Mouse (Mus musculus) intestine, embryonic 14.5 days (tissue): ENCODE data around the gene Phf24. TPM values are rescaled to one million over a fixed set of nuclear protein-coding genes. Genes with fewer than 3 reads are reported as not detected.
A peak's percentile ranks its signal among the peaks of the same experiment; 100 is the strongest.

ENCODE experiments used
- ATAC-seq: fragments of 200-750 bp; cut with Nextera tagmentation; replicated peaks from 2 replicates; pipeline ENCODE4 v1.8.0; 2017; ENCODE audit warnings: low read depth, moderate number of reproducible peaks, moderate TSS enrichment, moderate library complexity; ENCODE audit not compliant: low FRiP score, low TSS enrichment
- DNase-seq: peaks from one replicate; pipeline ENCODE4 v3.0.0-alpha.2; 2018; ENCODE audit warnings: low spot score
- H3K27ac ChIP-seq: fragments of 300-500 bp; sonication (generic); 2 replicates; pipeline ENCODE4 v1.5.1; 2014; ENCODE audit warnings: low read depth, mild to moderate bottlenecking, control low read depth
- H3K27me3 ChIP-seq: fragments of 300-500 bp; sonication (generic); replicated peaks from 2 replicates; pipeline ENCODE4 v1.6.1; 2014; ENCODE audit warnings: low read length, control low read depth; ENCODE audit not compliant: control insufficient read depth, insufficient read depth
- H3K36me3 ChIP-seq: fragments of 300-500 bp; sonication (generic); 2 replicates; pipeline ENCODE4 v1.6.1; 2014; ENCODE audit warnings: low read length, control low read depth; ENCODE audit not compliant: control insufficient read depth, insufficient read depth
- H3K4me1 ChIP-seq: fragments of 300-500 bp; sonication (generic); replicated peaks from 2 replicates; pipeline ENCODE4 v1.6.1; 2014; ENCODE audit warnings: low read length, control low read depth, mixed read lengths; ENCODE audit not compliant: control insufficient read depth, insufficient read depth
- H3K4me2 ChIP-seq: fragments of 300-500 bp; sonication (generic); 2 replicates; pipeline ENCODE4 v1.6.1; 2014; ENCODE audit warnings: low read length
- H3K4me3 ChIP-seq: fragments of 300-500 bp; sonication (generic); 2 replicates; pipeline ENCODE4 v1.5.1; 2014; ENCODE audit warnings: low read depth, low read length, control low read depth, mixed read lengths
- H3K9ac ChIP-seq: fragments of 300-500 bp; sonication (generic); 2 replicates; pipeline ENCODE4 v1.6.1; 2014; ENCODE audit warnings: mild to moderate bottlenecking, low read length
- H3K9me3 ChIP-seq: fragments of 300-500 bp; sonication (generic); 2 replicates; pipeline ENCODE4 v1.6.1; 2016; ENCODE audit warnings: low read length, control low read depth; ENCODE audit not compliant: control insufficient read depth
- WGBS: fragments of 180-500 bp; shearing (Covaris S2); extraction: QIAGEN DNeasy Blood & Tissue Kit; methylation state at CpG from one replicate; pipeline ENCODE4 v1.1.7; 2014; 5-methylcytosine and 5-hydroxymethylcytosine counted together
- polyA plus RNA-seq: library from polyadenylated mRNA; unstranded; fragments of >200 nt; fragmentation: Nextera tagmentation; extraction: Ambion mirVana; gene quantifications from 2 replicates; pipeline ENCODE4 v1.2.1, GENCODE M21; 2014

Gene Phf24
- polyA plus RNA-seq, 1 experiment from 2014 or later, result 1.6 TPM

DNA sequence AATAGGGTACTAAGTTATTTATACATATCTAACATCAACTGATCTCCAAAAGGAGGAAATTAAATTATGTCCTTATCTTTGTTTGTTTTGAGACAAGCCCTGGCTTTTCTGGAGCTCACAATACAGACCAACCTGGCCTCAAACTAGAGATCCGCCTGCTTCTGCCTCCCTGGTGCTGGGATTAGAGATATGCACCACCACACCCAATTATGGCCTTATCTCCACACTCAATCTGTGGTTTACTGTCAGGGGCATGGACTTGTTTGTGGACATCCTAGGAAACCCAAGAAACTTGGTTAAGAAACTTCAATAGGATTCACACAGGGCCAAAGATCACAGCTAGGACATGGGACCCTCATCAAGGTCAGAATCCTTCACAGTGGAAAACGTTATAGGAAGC lies 38.8 kb upstream of the Phf24 start:
- Histone ChIP-seq H3K27me3 (no peaks in the 10 kb centered on the region), H3K36me3 (no peaks in the 10 kb centered on the region), H3K9me3 (no peaks in the 10 kb centered on the region), H3K9ac (no peak overlapping the region), H3K4me1 (no peaks in the 10 kb centered on the region), H3K4me2 (no peak overlapping the region), H3K4me3 (no peak overlapping the region), H3K27ac (no peak overlapping the region)
- no peak for ATAC-seq
- WGBS, result 74% methylated on average over 2 of the region's 2 CpGs
- DNase-seq, result no peak

DNA sequence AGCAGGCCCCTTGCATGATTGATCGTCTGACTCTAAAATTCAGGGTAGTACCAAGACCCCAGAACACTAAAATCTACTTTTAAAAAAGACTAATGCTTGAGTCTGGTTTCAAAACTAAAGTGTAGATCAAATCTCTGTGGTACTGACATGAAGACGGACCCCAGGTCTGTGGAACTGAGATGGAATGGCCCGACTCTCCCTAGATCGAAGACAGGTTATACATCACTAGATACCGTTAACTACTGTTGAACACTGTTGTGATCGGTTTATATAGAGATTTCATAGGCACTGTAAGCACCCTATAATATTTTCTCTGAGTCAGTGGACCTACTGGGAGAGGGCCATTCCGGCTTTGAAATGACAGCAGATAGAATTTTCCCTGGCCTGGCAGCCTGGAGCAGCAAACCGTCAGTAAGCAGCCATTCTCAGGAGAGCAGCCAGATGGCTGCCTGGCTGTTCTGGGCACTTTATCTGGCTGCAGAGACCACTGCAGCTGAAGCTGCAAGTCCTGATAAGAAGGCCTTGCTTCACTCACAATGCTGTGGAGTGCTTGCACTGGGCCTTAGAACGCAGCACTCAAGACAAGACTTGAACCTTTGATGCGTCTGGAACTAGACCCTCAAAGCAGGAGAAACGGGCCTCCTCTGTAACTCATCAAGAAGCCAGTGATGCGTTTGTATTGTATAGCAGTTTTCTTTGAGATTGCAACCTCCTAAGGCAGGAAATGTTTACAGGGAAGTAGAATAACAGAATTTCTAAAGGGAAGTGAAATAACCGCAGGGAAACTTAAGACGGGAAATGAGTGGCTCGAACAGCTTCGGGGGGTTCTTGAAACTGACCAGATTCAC lies 36.4 kb upstream of the Phf24 start:
- Histone ChIP-seq H3K4me3 (no peak overlapping the region), H3K9ac (no peak overlapping the region), H3K4me2 (no peak overlapping the region), H3K27me3 (no peaks in the 10 kb centered on the region), H3K36me3 (no peaks in the 10 kb centered on the region), H3K27ac (no peak overlapping the region), H3K9me3 (no peaks in the 10 kb centered on the region), H3K4me1 (no peaks in the 10 kb centered on the region)
- ATAC-seq (no peak), DNase-seq (no peak)
- WGBS, result 65% methylated on average over 16 of the region's 16 CpGs

DNA sequence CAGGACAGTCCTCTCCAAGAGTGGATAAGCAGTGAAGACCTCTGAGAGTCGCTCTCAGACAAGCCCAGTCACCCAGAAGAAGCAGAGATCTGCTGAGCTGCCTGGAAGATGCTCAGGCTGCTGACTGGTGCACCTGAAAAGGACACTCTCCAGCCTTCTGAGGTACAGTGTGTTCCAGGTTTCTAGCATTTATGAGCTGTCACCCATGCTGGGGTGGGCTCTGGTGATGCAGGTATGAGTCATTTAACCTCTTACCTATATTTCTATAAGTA lies 35.8 kb upstream of the Phf24 start:
- no peak overlapping the region for H3K4me2 ChIP-seq
- no peak for DNase-seq
- H3K36me3 ChIP-seq, result no peaks in the 10 kb centered on the region
- H3K4me3 ChIP-seq, result no peak overlapping the region
- no peaks in the 10 kb centered on the region for H3K27me3 ChIP-seq
- ATAC-seq, result no peak
- no peak overlapping the region for H3K9ac ChIP-seq
- no peaks in the 10 kb centered on the region for H3K9me3 ChIP-seq
- H3K27ac ChIP-seq, result no peak overlapping the region
- H3K4me1 ChIP-seq, result no peaks in the 10 kb centered on the region
- 53% methylated on average over 1 of the region's 1 CpGs for WGBS

DNA sequence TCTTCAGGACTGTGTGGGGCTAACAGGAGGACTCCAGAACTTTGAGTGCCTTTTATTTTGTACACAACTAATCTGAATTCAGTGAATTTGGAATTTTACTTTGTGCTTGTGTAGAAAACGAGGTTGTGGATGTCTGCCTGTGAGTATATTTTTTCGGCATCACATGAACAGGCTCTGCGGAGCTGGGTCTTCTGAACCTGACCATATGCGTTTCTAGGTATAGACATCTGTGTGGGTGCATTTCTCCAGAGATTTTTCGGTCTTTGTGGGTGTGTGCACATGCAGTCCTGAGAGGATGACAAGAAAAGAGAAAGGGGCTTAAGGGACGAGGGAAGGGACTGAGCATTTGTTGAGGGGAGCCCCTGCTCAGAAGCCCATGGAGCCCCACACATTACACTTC lies 29.5 kb upstream of the Phf24 start:
- 88% methylated on average over 6 of the region's 6 CpGs for WGBS
- Histone ChIP-seq H3K9ac (no peak overlapping the region), H3K4me3 (no peak overlapping the region), H3K27me3 (no peaks in the 10 kb centered on the region), H3K9me3 (no peaks in the 10 kb centered on the region), H3K27ac (no peak overlapping the region), H3K4me2 (no peak overlapping the region), H3K4me1 (no peaks in the 10 kb centered on the region), H3K36me3 (no peaks in the 10 kb centered on the region)
- ATAC-seq (no peak), DNase-seq (peak; percentile 13)

DNA sequence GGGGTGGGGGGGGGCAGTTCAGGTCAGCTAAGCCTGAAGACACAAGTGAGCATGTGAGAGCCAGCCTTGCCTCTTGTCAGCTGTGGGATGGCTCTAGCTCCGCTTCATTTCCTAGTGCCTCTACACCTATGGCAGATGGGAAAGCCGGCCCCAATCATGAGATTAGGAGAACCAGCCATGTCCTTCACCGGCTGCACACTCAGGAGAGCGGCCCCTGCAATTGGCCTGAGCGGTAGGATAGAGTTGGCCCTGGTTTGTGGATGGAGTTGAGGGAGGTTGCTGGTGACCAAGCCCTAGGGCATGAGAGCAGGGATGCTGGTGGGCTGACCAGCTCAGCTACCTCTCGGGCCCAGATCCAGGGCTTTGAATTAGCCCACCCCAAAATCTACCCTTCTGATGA lies 27.7 kb upstream of the Phf24 start:
- WGBS, result 92% methylated on average over 6 of the region's 6 CpGs
- Histone ChIP-seq H3K27ac (no peak overlapping the region), H3K27me3 (no peaks in the 10 kb centered on the region), H3K9ac (no peak overlapping the region), H3K9me3 (no peaks in the 10 kb centered on the region), H3K4me3 (no peak overlapping the region), H3K4me2 (no peak overlapping the region), H3K4me1 (no peaks in the 10 kb centered on the region), H3K36me3 (no peaks in the 10 kb centered on the region)
- ATAC-seq (no peak), DNase-seq (peak; percentile 21)

DNA sequence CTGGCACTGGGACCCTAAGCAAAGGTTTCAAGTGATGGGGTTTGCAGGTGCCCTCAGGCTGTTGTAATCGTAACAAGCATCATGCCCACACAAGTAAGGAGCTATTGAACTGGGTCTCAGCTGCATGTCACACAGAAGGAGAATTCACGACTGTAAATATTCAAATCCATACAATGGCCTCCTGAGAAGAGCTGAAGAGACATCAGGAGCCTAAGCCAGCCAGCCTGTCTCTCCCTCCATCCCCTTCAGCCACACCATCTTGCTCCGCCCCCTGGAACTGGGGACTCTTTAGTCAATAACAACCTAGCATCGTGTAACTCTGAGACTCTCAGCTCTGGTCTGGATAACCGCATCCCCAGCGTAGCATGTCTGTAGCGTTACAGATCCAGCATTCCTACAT lies 25.3 kb upstream of the Phf24 start:
- DNase-seq, result peak; percentile 10
- Histone ChIP-seq H3K9ac (no peak overlapping the region), H3K4me3 (no peak overlapping the region), H3K36me3 (no peaks in the 10 kb centered on the region), H3K27me3 (no peaks in the 10 kb centered on the region), H3K9me3 (no peaks in the 10 kb centered on the region), H3K4me2 (no peak overlapping the region), H3K27ac (no peak overlapping the region), H3K4me1 (no peaks in the 10 kb centered on the region)
- WGBS, result 67% methylated on average over 7 of the region's 7 CpGs
- ATAC-seq, result no peak

DNA sequence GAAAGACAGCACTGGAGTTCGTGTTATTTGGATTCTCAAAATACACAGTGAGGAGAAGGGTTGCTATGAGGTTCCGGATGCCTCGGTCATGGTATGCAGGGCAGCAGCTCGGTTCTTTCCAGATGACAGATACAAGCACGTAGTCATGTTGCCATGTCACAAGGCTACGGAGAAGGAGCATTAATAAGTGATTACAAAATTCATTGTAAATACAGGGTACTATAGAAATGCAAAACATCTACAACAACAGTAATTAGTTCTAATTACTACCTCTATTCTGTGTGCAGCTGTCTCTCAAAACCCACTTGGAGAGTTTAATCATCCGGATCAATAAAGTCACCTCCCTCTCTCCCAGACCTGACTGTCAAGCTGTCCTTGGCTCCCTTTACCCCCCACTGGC lies 21.3 kb upstream of the Phf24 start:
- H3K4me2 ChIP-seq, result no peak overlapping the region
- H3K9ac ChIP-seq, result no peak overlapping the region
- H3K4me1 ChIP-seq, result no peaks in the 10 kb centered on the region
- WGBS, result 74% methylated on average over 7 of the region's 7 CpGs
- H3K36me3 ChIP-seq, result no peaks in the 10 kb centered on the region
- ATAC-seq (no peak), DNase-seq (no peak)
- no peaks in the 10 kb centered on the region for H3K27me3 ChIP-seq
- H3K9me3 ChIP-seq, result no peaks in the 10 kb centered on the region
- no peak overlapping the region for H3K4me3 ChIP-seq
- no peak overlapping the region for H3K27ac ChIP-seq

DNA sequence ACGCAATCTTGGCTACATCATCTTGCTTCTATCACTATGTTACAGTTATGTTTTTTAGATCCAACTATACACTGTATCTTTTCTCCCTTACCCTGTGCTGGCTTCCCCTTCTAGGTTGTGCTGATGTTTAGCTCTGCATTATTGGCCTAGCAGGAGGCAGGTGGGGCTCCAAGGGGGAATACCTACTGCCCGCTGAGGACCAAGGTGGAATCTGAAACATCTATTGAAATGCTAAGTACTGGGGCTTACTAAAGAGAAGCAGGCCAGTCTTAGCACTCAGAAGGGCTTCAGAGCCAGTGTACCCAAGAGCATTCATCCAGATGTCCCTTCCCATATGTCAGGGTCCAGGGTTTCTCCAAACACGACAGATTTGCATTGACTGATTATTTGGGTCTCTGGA lies 17.5 kb upstream of the Phf24 start:
- Histone ChIP-seq H3K27me3 (no peaks in the 10 kb centered on the region), H3K4me2 (no peak overlapping the region), H3K9me3 (no peaks in the 10 kb centered on the region), H3K4me1 (no peaks in the 10 kb centered on the region), H3K9ac (no peak overlapping the region), H3K27ac (no peak overlapping the region), H3K36me3 (no peaks in the 10 kb centered on the region), H3K4me3 (no peak overlapping the region)
- 43% methylated on average over 3 of the region's 3 CpGs for WGBS
- DNase-seq (peak; percentile 1), ATAC-seq (no peak)

DNA sequence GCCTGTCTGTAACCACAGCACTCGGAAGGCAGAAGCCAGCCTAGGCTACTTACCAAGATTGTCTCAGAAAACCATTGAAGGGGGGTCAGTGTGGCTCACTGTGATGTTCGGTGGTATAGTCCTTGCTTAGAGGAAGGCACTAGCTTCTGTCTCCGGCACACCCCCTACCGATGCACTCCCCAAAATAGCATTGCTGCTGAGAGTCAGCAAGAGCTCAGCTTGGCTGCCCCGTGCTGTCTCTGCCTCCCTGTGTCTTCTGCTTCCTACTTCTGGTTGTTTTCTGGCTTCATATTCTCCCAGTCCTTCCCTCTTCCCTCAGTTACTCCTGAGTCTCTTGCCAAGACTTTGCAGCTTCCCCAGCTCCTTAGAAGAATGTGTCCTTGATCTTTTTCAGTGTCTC lies 15.6 kb upstream of the Phf24 start:
- ATAC-seq, result no peak
- Histone ChIP-seq H3K4me1 (no peaks in the 10 kb centered on the region), H3K9me3 (no peaks in the 10 kb centered on the region), H3K4me2 (no peak overlapping the region), H3K9ac (no peak overlapping the region), H3K27me3 (no peaks in the 10 kb centered on the region), H3K27ac (no peak overlapping the region), H3K4me3 (no peak overlapping the region), H3K36me3 (no peaks in the 10 kb centered on the region)
- WGBS, result 67% methylated on average over 5 of the region's 5 CpGs
- peak; percentile 28 for DNase-seq
